Mouse (Mus musculus) forebrain, embryonic 11.5 days (tissue): ENCODE data around the gene Kcnma1. TPM values are rescaled to one million over a fixed set of nuclear protein-coding genes. Genes with fewer than 3 reads are reported as not detected.

Experiments used
- ATAC-seq: fragments of 200-750 bp; cut with Nextera tagmentation; replicated peaks from 2 replicates; pipeline ENCODE4 v1.8.0; 2017; ENCODE audit warnings: moderate TSS enrichment; ENCODE audit not compliant: low FRiP score
- DNase-seq: peaks from one replicate; pipeline ENCODE4 v3.0.0-alpha.2; 2017; ENCODE audit warnings: low spot score
- H3K27ac ChIP-seq: fragments of 300-500 bp; sonication (generic); 2 replicates; pipeline ENCODE4 v1.5.1; 2014; ENCODE audit warnings: low read depth, low read length
- H3K27me3 ChIP-seq: fragments of 300-500 bp; sonication (generic); 2 replicates; pipeline ENCODE4 v1.6.1; 2014; ENCODE audit warnings: mild to moderate bottlenecking, low read length, mixed read lengths; ENCODE audit not compliant: control insufficient read depth, insufficient read depth
- H3K36me3 ChIP-seq: fragments of 300-500 bp; sonication (generic); 2 replicates; pipeline ENCODE4 v1.6.1; 2014; ENCODE audit warnings: mild to moderate bottlenecking, low read length, moderate library complexity, mixed read lengths; ENCODE audit not compliant: control insufficient read depth, insufficient read depth
- H3K4me1 ChIP-seq: fragments of 300-500 bp; sonication (generic); replicated peaks from 2 replicates; pipeline ENCODE4 v1.6.1; 2014; ENCODE audit warnings: low read length, mixed read lengths; ENCODE audit not compliant: control insufficient read depth, insufficient read depth
- H3K4me2 ChIP-seq: fragments of 300-500 bp; sonication (generic); 2 replicates; pipeline ENCODE4 v1.6.1; 2014; ENCODE audit warnings: low read depth, mild to moderate bottlenecking, low read length, moderate library complexity, mixed read lengths; ENCODE audit not compliant: severe bottlenecking
- H3K4me3 ChIP-seq: fragments of 300-500 bp; sonication (generic); 2 replicates; pipeline ENCODE4 v1.5.1; 2014; ENCODE audit warnings: low read depth, low read length
- H3K9ac ChIP-seq: fragments of 300-500 bp; sonication (generic); 2 replicates; pipeline ENCODE4 v1.6.1; 2014; ENCODE audit warnings: low read length
- H3K9me3 ChIP-seq: fragments of 300-500 bp; sonication (generic); 2 replicates; pipeline ENCODE4 v1.6.1; 2016; ENCODE audit warnings: low read length, mixed read lengths; ENCODE audit not compliant: control insufficient read depth
- WGBS: fragments of 180-500 bp; shearing (Covaris S2); extraction: QIAGEN DNeasy Blood & Tissue Kit; methylation state at CpG from one replicate; pipeline ENCODE4 v1.1.7; 2014; 5-methylcytosine and 5-hydroxymethylcytosine counted together
- polyA plus RNA-seq: library from polyadenylated mRNA; unstranded; fragments of >200 nt; fragmentation: Nextera tagmentation; extraction: Ambion mirVana; gene quantifications from 2 replicates; pipeline ENCODE4 v1.2.1, GENCODE M21; 2014

The Kcnma1 gene
- polyA plus RNA-seq, 1 experiment from 2014 or later, result 0.45 TPM

- ATAC-seq (no peak), DNase-seq (no peak)
- Histone ChIP-seq H3K4me1 (no peaks in the 10 kb centered on the region), H3K36me3 (no peaks in the 10 kb centered on the region), H3K4me3 (no peak overlapping the region), H3K4me2 (no peak overlapping the region), H3K9me3 (no peaks in the 10 kb centered on the region), H3K27ac (no peak overlapping the region), H3K27me3 (no peaks in the 10 kb centered on the region), H3K9ac (no peak overlapping the region)
- WGBS, result 84% methylated on average over 3 of the region's 3 CpGs
Observed at GRCm38 (mm10) chr14:23550467-23550866, 463.8 kb downstream of the Kcnma1 start.

GRCm38 (mm10) chr14:23542131-23542530, 472.2 kb downstream of the Kcnma1 start:
- H3K9me3 ChIP-seq, result no peaks in the 10 kb centered on the region
- H3K4me1 ChIP-seq, result no peaks in the 10 kb centered on the region
- ATAC-seq (no peak), DNase-seq (no peak)
- no peak overlapping the region for H3K27ac ChIP-seq
- H3K36me3 ChIP-seq, result no peaks in the 10 kb centered on the region
- WGBS, result 90% methylated on average over 6 of the region's 6 CpGs
- H3K4me2 ChIP-seq, result no peak overlapping the region
- H3K9ac ChIP-seq, result no peak overlapping the region
- H3K4me3 ChIP-seq, result no peak overlapping the region
- no peaks in the 10 kb centered on the region for H3K27me3 ChIP-seq

- H3K4me1 ChIP-seq, result no peaks in the 10 kb centered on the region
- no peaks in the 10 kb centered on the region for H3K27me3 ChIP-seq
- H3K9me3 ChIP-seq, result no peaks in the 10 kb centered on the region
- ATAC-seq (no peak), DNase-seq (no peak)
- no peak overlapping the region for H3K9ac ChIP-seq
- 89% methylated on average over 3 of the region's 3 CpGs for WGBS
- H3K4me2 ChIP-seq, result no peak overlapping the region
- H3K36me3 ChIP-seq, result no peaks in the 10 kb centered on the region
- H3K4me3 ChIP-seq, result no peak overlapping the region
- H3K27ac ChIP-seq, result no peak overlapping the region
Observed at GRCm38 (mm10) chr14:23539621-23540020, 474.7 kb downstream of the Kcnma1 start.

GRCm38 (mm10) chr14:23533346-23533745, 480.9 kb downstream of the Kcnma1 start:
- WGBS, result 92% methylated on average over 3 of the region's 3 CpGs
- DNase-seq, result no peak
- Histone ChIP-seq H3K27me3 (no peaks in the 10 kb centered on the region), H3K36me3 (no peaks in the 10 kb centered on the region), H3K9me3 (no peaks in the 10 kb centered on the region), H3K9ac (no peak overlapping the region), H3K4me2 (no peak overlapping the region), H3K4me1 (no peaks in the 10 kb centered on the region), H3K27ac (no peak overlapping the region), H3K4me3 (no peak overlapping the region)
- no peak for ATAC-seq

GRCm38 (mm10) chr14:23531735-23532525, 482.4 kb downstream of the Kcnma1 start:
- Histone ChIP-seq H3K27ac (no peak overlapping the region), H3K4me1 (no peaks in the 10 kb centered on the region), H3K9ac (no peak overlapping the region), H3K4me3 (no peak overlapping the region), H3K4me2 (no peak overlapping the region), H3K9me3 (no peaks in the 10 kb centered on the region), H3K27me3 (no peaks in the 10 kb centered on the region), H3K36me3 (no peaks in the 10 kb centered on the region)
- no peak for DNase-seq
- ATAC-seq, result no peak
- 78% methylated on average over 8 of the region's 8 CpGs for WGBS

GRCm38 (mm10) chr14:23529720-23530119, 484.6 kb downstream of the Kcnma1 start:
- 6% methylated on average over 4 of the region's 4 CpGs for WGBS
- no peaks in the 10 kb centered on the region for H3K9me3 ChIP-seq
- H3K4me3 ChIP-seq, result no peak overlapping the region
- H3K4me2 ChIP-seq, result no peak overlapping the region
- H3K4me1 ChIP-seq, result no peaks in the 10 kb centered on the region
- H3K36me3 ChIP-seq, result no peaks in the 10 kb centered on the region
- H3K9ac ChIP-seq, result no peak overlapping the region
- H3K27me3 ChIP-seq, result no peaks in the 10 kb centered on the region
- ATAC-seq (no peak), DNase-seq (peak; percentile 70)
- no peak overlapping the region for H3K27ac ChIP-seq

GRCm38 (mm10) chr14:23529229-23529628, 485.1 kb downstream of the Kcnma1 start:
- Histone ChIP-seq H3K27me3 (no peaks in the 10 kb centered on the region), H3K9ac (no peak overlapping the region), H3K36me3 (no peaks in the 10 kb centered on the region), H3K4me3 (no peak overlapping the region), H3K4me1 (no peaks in the 10 kb centered on the region), H3K27ac (no peak overlapping the region), H3K4me2 (no peak overlapping the region), H3K9me3 (no peaks in the 10 kb centered on the region)
- 50% methylated on average over 1 of the region's 1 CpGs for WGBS
- DNase-seq (no peak), ATAC-seq (no peak)

- no peak overlapping the region for H3K4me2 ChIP-seq
- no peaks in the 10 kb centered on the region for H3K4me1 ChIP-seq
- H3K27me3 ChIP-seq, result no peaks in the 10 kb centered on the region
- H3K9ac ChIP-seq, result no peak overlapping the region
- H3K9me3 ChIP-seq, result no peaks in the 10 kb centered on the region
- no peak for ATAC-seq
- 96% methylated on average over 1 of the region's 1 CpGs for WGBS
- no peak for DNase-seq
- no peak overlapping the region for H3K27ac ChIP-seq
- no peaks in the 10 kb centered on the region for H3K36me3 ChIP-seq
- no peak overlapping the region for H3K4me3 ChIP-seq
Observed at GRCm38 (mm10) chr14:23525910-23526309, 488.4 kb downstream of the Kcnma1 start.

- Histone ChIP-seq H3K4me2 (no peak overlapping the region), H3K36me3 (no peaks in the 10 kb centered on the region), H3K27ac (no peak overlapping the region), H3K27me3 (no peaks in the 10 kb centered on the region), H3K4me3 (no peak overlapping the region), H3K9me3 (no peaks in the 10 kb centered on the region), H3K4me1 (no peaks in the 10 kb centered on the region), H3K9ac (no peak overlapping the region)
- WGBS, result 61% methylated on average over 6 of the region's 6 CpGs
- ATAC-seq, result no peak
- no peak for DNase-seq
Observed at GRCm38 (mm10) chr14:23523825-23524491, 490.3 kb downstream of the Kcnma1 start.
